Mouse (Mus musculus): ENCODE results near the gene Tacc3. TPM values are rescaled to one million over a fixed set of nuclear protein-coding genes. Genes with fewer than 3 reads are reported as not detected.

The Tacc3 gene
- polyA plus RNA-seq, 1 experiment, result 7.7 TPM

DNA sequence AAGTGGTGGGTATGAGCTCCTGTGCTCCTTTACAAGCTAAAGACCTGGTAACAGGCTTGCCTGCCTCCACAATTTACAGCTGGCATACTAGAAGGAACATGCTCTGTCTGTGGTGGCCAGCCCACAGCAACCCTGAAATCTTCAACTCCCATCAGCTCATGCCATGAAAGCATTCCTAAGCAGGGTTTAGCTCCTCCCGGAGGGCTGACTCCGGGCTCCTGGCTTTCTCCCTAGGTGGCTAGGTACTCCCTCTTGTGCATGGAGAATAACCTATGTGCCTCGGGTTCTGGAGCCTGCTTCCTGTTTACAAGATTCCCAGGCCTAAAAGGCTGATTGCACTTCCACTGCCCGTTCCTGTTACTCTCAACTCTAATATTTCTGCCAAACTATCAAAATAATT is 19.1 kb upstream of the Tacc3 start:
- H3K27ac ChIP-seq (ENCODE audit: insufficient read depth, low read depth, low read length), result no peak overlapping the region
- no peaks in the 10 kb centered on the region for H3K27me3 ChIP-seq (ENCODE audit: control insufficient read depth, insufficient read depth, low read length)
- no peak overlapping the region for H3K4me3 ChIP-seq (ENCODE audit: low read depth, low read length)
- WGBS, result 49% methylated on average over 4 of the region's 4 CpGs
- TF ChIP-seq CTCF (IDR thresholded peaks at IDR 0.05; ENCODE audit: extremely low read depth, insufficient read length, insufficient replicate concordance, low read depth, low read length), result no peak
- no peak for TF ChIP-seq POLR2A (IDR thresholded peaks at IDR 0.05; ENCODE audit: low read depth, low read length)
- no peaks in the 10 kb centered on the region for H3K4me1 ChIP-seq (ENCODE audit: control insufficient read depth, insufficient read depth, insufficient read length, low read length)
- peaks cover 45% of the 10 kb centered on the region for H3K36me3 ChIP-seq (ENCODE audit: control insufficient read depth, insufficient read depth, low read length)

- H3K27me3 ChIP-seq (ENCODE audit: control insufficient read depth, insufficient read depth, low read length), result no peaks in the 10 kb centered on the region
- TF ChIP-seq CTCF (IDR thresholded peaks at IDR 0.05; ENCODE audit: extremely low read depth, insufficient read length, insufficient replicate concordance, low read depth, low read length) (peak; percentile 58; the same call in 1 of the 2 replicates), POLR2A (IDR thresholded peaks at IDR 0.05; ENCODE audit: low read depth, low read length) (no peak)
- H3K27ac ChIP-seq (ENCODE audit: insufficient read depth, low read depth, low read length), result no peak overlapping the region
- no peaks in the 10 kb centered on the region for H3K4me1 ChIP-seq (ENCODE audit: control insufficient read depth, insufficient read depth, insufficient read length, low read length)
- H3K4me3 ChIP-seq (ENCODE audit: low read depth, low read length), result no peak overlapping the region
- H3K36me3 ChIP-seq (ENCODE audit: control insufficient read depth, insufficient read depth, low read length), result peaks cover 59% of the 10 kb centered on the region
- 28% methylated on average over 3 of the region's 3 CpGs for WGBS
Measured at GRCm38 (mm10) chr5:33640652-33641051, 17.3 kb upstream of the Tacc3 start.

- Histone ChIP-seq H3K36me3 (ENCODE audit: control insufficient read depth, insufficient read depth, low read length) (peaks cover 38% of the 10 kb centered on the region), H3K4me3 (ENCODE audit: low read depth, low read length) (peak overlapping the region; percentile 74; the same call in 1 of the 2 replicates), H3K27ac (ENCODE audit: insufficient read depth, low read depth, low read length) (peak overlapping the region; percentile 94; the same call in 1 of the 2 replicates), H3K4me1 (ENCODE audit: control insufficient read depth, insufficient read depth, insufficient read length, low read length) (peaks cover 5% of the 10 kb centered on the region), H3K27me3 (ENCODE audit: control insufficient read depth, insufficient read depth, low read length) (no peaks in the 10 kb centered on the region)
- no peak for TF ChIP-seq POLR2A (IDR thresholded peaks at IDR 0.05; ENCODE audit: low read depth, low read length)
- no peak for TF ChIP-seq CTCF (IDR thresholded peaks at IDR 0.05; ENCODE audit: extremely low read depth, insufficient read length, insufficient replicate concordance, low read depth, low read length)
- WGBS, result 3% methylated on average over 2 of the region's 2 CpGs
Measured at GRCm38 (mm10) chr5:33651017-33651416, 6.9 kb upstream of the Tacc3 start.

DNA sequence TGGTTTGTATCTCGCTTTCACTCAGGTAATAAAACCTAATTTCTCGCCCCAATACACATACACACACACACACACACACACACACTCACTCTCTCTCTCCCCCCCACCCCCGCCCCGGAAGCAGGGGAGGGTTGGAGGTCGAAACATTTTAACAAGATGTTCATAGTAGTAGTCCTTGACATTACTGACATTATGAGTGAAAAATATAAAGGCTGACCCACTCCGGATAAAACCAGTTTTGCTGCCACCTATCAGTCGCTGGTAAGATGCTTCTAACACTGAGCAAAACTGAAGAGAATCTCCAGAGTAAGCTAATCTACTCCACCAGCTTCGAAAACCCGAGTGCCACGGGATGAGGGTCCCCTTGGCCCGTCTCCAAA is 6.4 kb upstream of the Tacc3 start:
- 3% methylated on average over 11 of the region's 11 CpGs for WGBS
- H3K36me3 ChIP-seq (ENCODE audit: control insufficient read depth, insufficient read depth, low read length), result peaks cover 35% of the 10 kb centered on the region
- peak overlapping the region; percentile 94 for H3K27ac ChIP-seq (ENCODE audit: insufficient read depth, low read depth, low read length)
- H3K4me3 ChIP-seq (ENCODE audit: low read depth, low read length), result peak overlapping the region; percentile 74
- TF ChIP-seq POLR2A (IDR thresholded peaks at IDR 0.05; ENCODE audit: low read depth, low read length) (no peak), CTCF (IDR thresholded peaks at IDR 0.05; ENCODE audit: extremely low read depth, insufficient read length, insufficient replicate concordance, low read depth, low read length) (no peak)
- peaks cover 8% of the 10 kb centered on the region for H3K4me1 ChIP-seq (ENCODE audit: control insufficient read depth, insufficient read depth, insufficient read length, low read length)
- H3K27me3 ChIP-seq (ENCODE audit: control insufficient read depth, insufficient read depth, low read length), result no peaks in the 10 kb centered on the region

DNA sequence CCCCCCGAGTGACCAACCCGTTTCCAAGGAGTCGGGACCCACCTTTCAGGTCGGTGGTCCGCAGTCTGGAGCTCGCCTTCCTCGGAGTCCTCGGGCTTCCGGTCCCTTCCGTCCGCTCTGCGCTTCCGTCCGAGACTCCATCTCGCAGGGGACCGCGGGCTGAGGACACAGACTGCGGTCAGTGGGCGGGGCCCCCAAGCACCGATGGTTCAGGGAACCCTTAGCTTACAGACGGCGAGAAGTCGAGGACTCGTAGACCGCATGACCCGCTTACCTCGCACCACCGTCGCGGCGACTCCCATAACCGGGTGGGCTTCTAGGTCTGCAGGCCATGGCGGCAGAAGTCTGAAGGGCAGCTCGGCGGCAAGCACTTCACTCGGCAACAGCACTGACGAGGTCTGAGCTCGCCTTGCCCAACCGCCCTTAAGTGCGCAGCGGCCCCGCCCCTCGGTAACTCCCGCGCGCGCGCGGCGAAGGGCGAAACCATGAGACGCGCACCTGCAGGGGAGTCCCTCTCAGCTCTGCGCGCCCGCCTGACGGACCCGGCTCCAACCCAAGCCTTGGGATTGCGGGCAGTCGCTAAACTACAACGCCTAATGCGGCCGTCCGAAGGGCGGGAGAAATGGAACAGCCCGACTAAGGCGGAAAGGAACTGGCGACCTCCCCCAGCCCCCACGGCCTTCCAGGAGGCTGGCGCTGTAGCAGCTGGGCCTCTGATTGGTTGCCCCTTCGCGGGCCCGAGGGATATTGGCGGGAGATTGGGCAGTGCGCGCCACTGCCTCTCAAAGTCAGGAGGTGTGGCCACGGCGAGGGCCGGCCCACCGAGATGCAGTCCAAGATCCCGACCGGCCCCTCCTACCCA is 5.8 kb upstream of the Tacc3 start, which contains the start of gene Slbp:
TSS of gene Slbp (minus strand) at position 654 of the 862 bp plus-strand sequence.
- Histone ChIP-seq H3K36me3 (ENCODE audit: control insufficient read depth, insufficient read depth, low read length) (peaks cover 30% of the 10 kb centered on the region), H3K4me1 (ENCODE audit: control insufficient read depth, insufficient read depth, insufficient read length, low read length) (peaks cover 13% of the 10 kb centered on the region), H3K27me3 (ENCODE audit: control insufficient read depth, insufficient read depth, low read length) (no peaks in the 10 kb centered on the region), H3K4me3 (ENCODE audit: low read depth, low read length) (peak within 1 kb of the TSS; percentile 74), H3K27ac (ENCODE audit: insufficient read depth, low read depth, low read length) (peak within 1 kb of the TSS; percentile 94)
- no peak for TF ChIP-seq CTCF (IDR thresholded peaks at IDR 0.05; ENCODE audit: extremely low read depth, insufficient read length, insufficient replicate concordance, low read depth, low read length)
- peak; percentile 99 for TF ChIP-seq POLR2A (IDR thresholded peaks at IDR 0.05; ENCODE audit: low read depth, low read length)
- WGBS, result under 1% methylated on average over 82 of the region's 82 CpGs

- Histone ChIP-seq H3K36me3 (ENCODE audit: control insufficient read depth, insufficient read depth, low read length) (peaks cover 25% of the 10 kb centered on the region), H3K27ac (ENCODE audit: insufficient read depth, low read depth, low read length) (peak overlapping the region; percentile 26; the same call in 1 of the 2 replicates), H3K4me1 (ENCODE audit: control insufficient read depth, insufficient read depth, insufficient read length, low read length) (peaks cover 13% of the 10 kb centered on the region), H3K27me3 (ENCODE audit: control insufficient read depth, insufficient read depth, low read length) (no peaks in the 10 kb centered on the region), H3K4me3 (ENCODE audit: low read depth, low read length) (peak overlapping the region; percentile 29)
- WGBS, result 7% methylated on average over 9 of the region's 9 CpGs
- TF ChIP-seq CTCF (IDR thresholded peaks at IDR 0.05; ENCODE audit: extremely low read depth, insufficient read length, insufficient replicate concordance, low read depth, low read length) (no peak), POLR2A (IDR thresholded peaks at IDR 0.05; ENCODE audit: low read depth, low read length) (no peak)
Measured at GRCm38 (mm10) chr5:33652783-33653173, 5.2 kb upstream of the Tacc3 start.

DNA sequence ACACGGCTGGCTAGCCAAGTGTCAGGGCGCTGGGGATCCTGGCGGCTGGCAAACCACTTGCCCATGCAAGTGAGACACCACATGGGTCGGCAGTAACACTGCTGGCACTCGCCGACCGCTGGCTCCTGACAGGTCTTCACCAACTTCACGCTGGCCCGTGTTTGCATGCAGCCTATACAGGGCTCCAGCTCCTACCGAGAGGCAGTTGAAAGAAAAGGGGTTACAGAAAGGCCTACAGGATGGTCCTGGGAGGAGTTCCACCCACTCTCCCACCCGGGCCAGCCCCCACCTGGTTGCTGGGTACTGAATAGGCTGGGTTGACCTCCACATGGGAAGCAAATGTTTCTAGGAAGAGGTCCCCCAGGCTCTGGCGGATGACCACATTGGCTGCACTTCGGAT is 3.5 kb upstream of the Tacc3 start:
- H3K27ac ChIP-seq (ENCODE audit: insufficient read depth, low read depth, low read length), result no peak overlapping the region
- H3K4me1 ChIP-seq (ENCODE audit: control insufficient read depth, insufficient read depth, insufficient read length, low read length), result peaks cover 16% of the 10 kb centered on the region
- no peak overlapping the region for H3K4me3 ChIP-seq (ENCODE audit: low read depth, low read length)
- peaks cover 14% of the 10 kb centered on the region for H3K36me3 ChIP-seq (ENCODE audit: control insufficient read depth, insufficient read depth, low read length)
- no peaks in the 10 kb centered on the region for H3K27me3 ChIP-seq (ENCODE audit: control insufficient read depth, insufficient read depth, low read length)
- 96% methylated on average over 13 of the region's 13 CpGs for WGBS
- TF ChIP-seq POLR2A (IDR thresholded peaks at IDR 0.05; ENCODE audit: low read depth, low read length), result no peak
- TF ChIP-seq CTCF (IDR thresholded peaks at IDR 0.05; ENCODE audit: extremely low read depth, insufficient read length, insufficient replicate concordance, low read depth, low read length), result no peak
